Mouse (Mus musculus): ENCODE results near the gene AC109138.7.

DNA sequence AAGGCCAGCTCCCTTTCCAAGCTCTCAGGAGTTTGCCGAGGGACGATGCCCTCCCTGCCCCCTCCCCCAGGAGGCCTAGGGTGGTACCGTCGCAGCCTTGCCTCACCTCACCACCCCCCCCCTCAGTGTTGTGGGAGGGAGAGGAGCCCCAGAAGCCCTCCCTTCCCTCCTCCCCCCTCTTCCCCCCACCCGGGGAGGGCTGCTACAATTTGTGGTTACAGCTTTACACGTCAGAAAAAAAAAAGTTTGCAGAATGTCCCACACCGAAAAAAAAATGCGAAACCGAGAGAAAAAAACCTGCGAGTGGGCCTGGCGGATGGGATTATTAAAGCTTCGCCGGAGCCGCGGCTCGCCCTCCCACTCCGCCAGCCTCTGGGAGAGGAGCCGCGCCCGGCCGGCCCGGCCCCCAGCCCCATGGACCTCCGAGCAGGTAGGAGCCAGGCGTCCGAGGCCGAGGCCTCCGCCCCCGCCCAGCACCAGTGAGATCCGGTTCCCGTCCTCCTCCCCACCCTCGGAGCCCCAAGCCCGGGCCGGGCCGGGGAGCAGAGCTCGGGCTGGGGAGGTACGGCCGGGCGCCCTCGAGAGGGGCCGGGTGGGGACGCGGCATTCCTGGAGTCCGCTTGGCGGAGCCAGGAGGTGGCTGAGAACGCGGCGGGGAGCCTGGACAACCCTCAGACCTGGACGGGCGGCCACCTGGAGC is at the start of gene AC109138.7, which contains the start of gene Clcf1:
- TF ChIP-seq CTCF (IDR thresholded peaks at IDR 0.05): no peak
- no peak for TF ChIP-seq EP300 (IDR thresholded peaks at IDR 0.05)
